Mouse (Mus musculus): ENCODE data around the gene Crnkl1.

Crnkl1 gene

GRCm38 (mm10) chr2:145872099-145872498 is 62.7 kb downstream of the Crnkl1 start:
- no peak for DNase-seq

GRCm38 (mm10) chr2:145871308-145871707 is 63.5 kb downstream of the Crnkl1 start:
- DNase-seq: no peak
